Mouse (Mus musculus) megakaryocyte progenitor cell, adult 5-6 weeks (primary cell): ENCODE results near the gene Grtp1. TPM values are rescaled to one million over a fixed set of nuclear protein-coding genes. Genes with fewer than 3 reads are reported as not detected.

Experiments
- ATAC-seq: replicated peaks from 2 replicates; pipeline ENCODE4 v1.8.0; 2016; ENCODE audit warnings: mild to moderate bottlenecking, moderate TSS enrichment, inconsistent platforms; ENCODE audit not compliant: poor library complexity
- total RNA-seq, 2 experiments: library from RNA; stranded (forward) in 1 of 2; stranded (reverse) in 1 of 2; fragments of 157-497, 149-512 nt in 1 of 2; fragments of 200-1000 nt in 1 of 2; gene quantifications; 2 replicates each; pipeline versions ENCODE4 v1.2.3 to v1.2.4; 2015 to 2017

Grtp1 gene
- total RNA-seq, 2 experiments from 2014 or later, result 0.08 to 1.0 TPM

GRCm38 (mm10) chr8:13205311-13205710, 4.9 kb upstream of the Grtp1 start:
- no peak for ATAC-seq

- no peak for ATAC-seq
Observed at GRCm38 (mm10) chr8:13204371-13205140, 4.1 kb upstream of the Grtp1 start.

GRCm38 (mm10) chr8:13203472-13203871, 3.1 kb upstream of the Grtp1 start:
- peak; percentile 54 for ATAC-seq

GRCm38 (mm10) chr8:13202806-13203205, 2.4 kb upstream of the Grtp1 start:
- peak; percentile 85 for ATAC-seq

GRCm38 (mm10) chr8:13202041-13202440, 1.6 kb upstream of the Grtp1 start:
- no peak for ATAC-seq

- no peak for ATAC-seq
Observed at GRCm38 (mm10) chr8:13201013-13201334, 554 bp upstream of the Grtp1 start.

GRCm38 (mm10) chr8:13199385-13200061, 897 bp downstream of the Grtp1 start:
- no peak for ATAC-seq

- no peak for ATAC-seq
Observed at GRCm38 (mm10) chr8:13197493-13197892, 2.9 kb downstream of the Grtp1 start.

GRCm38 (mm10) chr8:13194818-13195217, 5.6 kb downstream of the Grtp1 start:
- no peak for ATAC-seq

GRCm38 (mm10) chr8:13190235-13190634, 10.2 kb downstream of the Grtp1 start:
- ATAC-seq, result no peak

- no peak for ATAC-seq
Observed at GRCm38 (mm10) chr8:13188857-13189256, 11.6 kb downstream of the Grtp1 start.

- ATAC-seq, result no peak
Observed at GRCm38 (mm10) chr8:13188052-13188555, 12.3 kb downstream of the Grtp1 start.

- no peak for ATAC-seq
Observed at GRCm38 (mm10) chr8:13187638-13188037, 12.8 kb downstream of the Grtp1 start.

- no peak for ATAC-seq
Observed at GRCm38 (mm10) chr8:13187229-13187628, 13.2 kb downstream of the Grtp1 start.

GRCm38 (mm10) chr8:13186819-13187218, 13.6 kb downstream of the Grtp1 start:
- ATAC-seq, result no peak

GRCm38 (mm10) chr8:13181691-13181976, 18.8 kb downstream of the Grtp1 start:
- ATAC-seq, result no peak; the same call in 1 of the 2 replicates

- ATAC-seq, result peak; percentile 68
Observed at GRCm38 (mm10) chr8:13180911-13181690, 19.3 kb downstream of the Grtp1 start.

GRCm38 (mm10) chr8:13180408-13180807, 20.0 kb downstream of the Grtp1 start:
- ATAC-seq, result no peak

- no peak for ATAC-seq
Observed at GRCm38 (mm10) chr8:13179948-13180347, 20.5 kb downstream of the Grtp1 start.

GRCm38 (mm10) chr8:13179482-13179881, 20.9 kb downstream of the Grtp1 start:
- ATAC-seq, result no peak

GRCm38 (mm10) chr8:13178137-13178536, 22.3 kb downstream of the Grtp1 start:
- ATAC-seq, result no peak
